Mouse (Mus musculus) testis, adult 10 weeks (tissue): ENCODE results near the gene Selenon. TPM values are rescaled to one million over a fixed set of nuclear protein-coding genes. Genes with fewer than 3 reads are reported as not detected.

ENCODE experiments used
- polyA plus RNA-seq: library from polyadenylated mRNA; stranded (reverse); fragments of 350-450 nt; fragmentation: Illumina TruSeq; extraction: RNeasy Lipid Tissue Mini Kit (QIAGEN cat#74804); gene quantifications from one replicate; pipeline ENCODE4 v1.2.3, GENCODE M21; 2014; ENCODE audit warnings: low read depth, low replicate concordance

Gene Selenon
- 0.35 TPM for polyA plus RNA-seq

GRCm38 (mm10) chr4:134551494-134552316 is at the start of gene Selenon:
TSS of gene Selenon (minus strand) at chr4:134552166.

GRCm38 (mm10) chr4:134534932-134535786 is 16.8 kb downstream of the Selenon start, which contains the start of gene Mtfr1l:
TSS of gene Mtfr1l (minus strand) at chr4:134535387.

GRCm38 (mm10) chr4:134510845-134511411 is 41.0 kb downstream of the Selenon start, which contains the start of gene Aunip:
TSS of gene Aunip (plus strand) at chr4:134510999.

GRCm38 (mm10) chr4:134496595-134497210 is 55.3 kb downstream of the Selenon start, which contains the start of gene Paqr7:
TSS of gene Paqr7 (plus strand) at chr4:134496697.

Other genes with a start within 250 kb of the Selenon start
- gene Trim63, start 237.0 kb downstream of the Selenon start, polyA plus RNA-seq: 0.77 TPM
- gene Slc30a2, start 209.0 kb downstream of the Selenon start, polyA plus RNA-seq: 14.4 TPM
- not detected for gene Extl1, start 168.3 kb downstream of the Selenon start, polyA plus RNA-seq
- 14.2 TPM for gene Pafah2, start 155.8 kb downstream of the Selenon start, polyA plus RNA-seq
- gene Stmn1, start 83.8 kb downstream of the Selenon start, polyA plus RNA-seq: 247 TPM
- 7.2 TPM for gene Paqr7, start 55.5 kb downstream of the Selenon start, polyA plus RNA-seq
- 6.6 TPM for gene Aunip, start 41.2 kb downstream of the Selenon start, polyA plus RNA-seq
- 63.1 TPM for gene Mtfr1l, start 16.8 kb downstream of the Selenon start, polyA plus RNA-seq
- gene Man1c1, start 152.1 kb upstream of the Selenon start, polyA plus RNA-seq: 0.70 TPM
- 0.13 TPM for gene Ldlrap1, start 215.9 kb upstream of the Selenon start, polyA plus RNA-seq